Mouse (Mus musculus) midbrain, embryonic 14.5 days (tissue): ENCODE measurements around the gene Szrd1. TPM values are rescaled to one million over a fixed set of nuclear protein-coding genes. Genes with fewer than 3 reads are reported as not detected.

Source experiments
- ATAC-seq: fragments of 200-750 bp; cut with Nextera tagmentation; 2 replicates; pipeline ENCODE4 v1.8.0; 2017; ENCODE audit warnings: moderate number of reproducible peaks, moderate library complexity; ENCODE audit not compliant: low FRiP score, low TSS enrichment
- DNase-seq: peaks from one replicate; pipeline ENCODE4 v3.0.0-alpha.2; 2015
- H3K27ac ChIP-seq: fragments of 300-500 bp; sonication (generic); replicated peaks from 2 replicates; pipeline ENCODE4 v1.5.1; 2014; ENCODE audit warnings: mild to moderate bottlenecking, low read depth, low read length, moderate library complexity
- H3K27me3 ChIP-seq: fragments of 300-500 bp; sonication (generic); 2 replicates; pipeline ENCODE4 v1.6.1; 2014; ENCODE audit warnings: low read length, control low read depth, mixed read lengths; ENCODE audit not compliant: control insufficient read depth, insufficient read depth
- H3K36me3 ChIP-seq: fragments of 300-500 bp; sonication (generic); 2 replicates; pipeline ENCODE4 v1.6.1; 2014; ENCODE audit warnings: low read length, control low read depth; ENCODE audit not compliant: control insufficient read depth, insufficient read depth
- H3K4me1 ChIP-seq: fragments of 300-500 bp; sonication (generic); 2 replicates; pipeline ENCODE4 v1.6.1; 2014; ENCODE audit warnings: mild to moderate bottlenecking, antibody characterized with exemption, low read length, control low read depth; ENCODE audit not compliant: control insufficient read depth, insufficient read depth
- H3K4me2 ChIP-seq: fragments of 300-500 bp; sonication (generic); 2 replicates; pipeline ENCODE4 v1.6.1; 2014; ENCODE audit warnings: mild to moderate bottlenecking, low read length, moderate library complexity
- H3K4me3 ChIP-seq: fragments of 300-500 bp; sonication (generic); replicated peaks from 2 replicates; pipeline ENCODE4 v1.5.1; 2014; ENCODE audit warnings: low read depth, low read length
- H3K9ac ChIP-seq: fragments of 300-500 bp; sonication (generic); replicated peaks from 2 replicates; pipeline ENCODE4 v1.6.1; 2014; ENCODE audit warnings: mild to moderate bottlenecking, low read length, moderate library complexity
- H3K9me3 ChIP-seq: fragments of 300-500 bp; sonication (generic); 2 replicates; pipeline ENCODE4 v1.6.1; 2016; ENCODE audit warnings: low read length, control low read depth, mixed read lengths; ENCODE audit not compliant: control insufficient read depth
- WGBS: fragments of 180-500 bp; shearing (Covaris S2); extraction: QIAGEN DNeasy Blood & Tissue Kit; methylation state at CpG from one replicate; pipeline ENCODE4 v1.1.7; 2014; 5-methylcytosine and 5-hydroxymethylcytosine counted together
- polyA plus RNA-seq: library from polyadenylated mRNA; unstranded; fragments of >200 nt; fragmentation: Nextera tagmentation; extraction: Ambion mirVana; gene quantifications from 2 replicates; pipeline ENCODE4 v1.2.1, GENCODE M21; 2014

The Szrd1 gene
- polyA plus RNA-seq, 1 experiment from 2014 or later, result 17.1 TPM

- Histone ChIP-seq H3K36me3 (peaks cover 41% of the 10 kb centered on the region), H3K27ac (no peak overlapping the region), H3K4me1 (peaks cover 9% of the 10 kb centered on the region; the same call in 1 of the 2 replicates), H3K9ac (no peak overlapping the region), H3K27me3 (no peaks in the 10 kb centered on the region), H3K4me3 (no peak overlapping the region), H3K9me3 (no peaks in the 10 kb centered on the region), H3K4me2 (no peak overlapping the region)
- DNase-seq (peak; percentile 24), ATAC-seq (no peak)
- WGBS, result 68% methylated on average over 5 of the region's 5 CpGs
These were observed 36.2 kb upstream of the Szrd1 start for GRCm38 (mm10) chr4:141175783-141176182.

DNA sequence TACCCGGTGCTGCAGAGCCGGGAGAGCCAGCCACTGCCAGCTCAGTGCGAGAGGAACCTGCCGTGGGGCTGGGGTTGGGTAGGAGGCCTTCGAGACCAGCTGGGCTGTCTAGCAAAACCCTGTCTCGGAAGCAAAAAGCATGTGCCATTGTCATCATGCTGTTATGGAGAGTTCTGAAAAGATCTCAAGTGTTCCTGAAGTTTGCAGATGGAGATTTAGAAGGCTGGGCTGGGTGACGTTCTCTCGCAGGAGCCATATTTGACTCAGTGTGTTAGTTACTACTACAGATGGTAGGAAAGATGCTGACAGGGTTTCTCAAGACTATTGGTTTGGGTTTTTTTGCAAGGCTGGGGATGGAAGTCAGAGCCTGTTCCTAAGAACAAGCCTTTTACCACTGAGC, 32.5 kb upstream of the Szrd1 start:
- no peak overlapping the region for H3K4me2 ChIP-seq
- H3K27ac ChIP-seq, result no peak overlapping the region
- no peaks in the 10 kb centered on the region for H3K9me3 ChIP-seq
- no peaks in the 10 kb centered on the region for H3K4me1 ChIP-seq
- ATAC-seq, result no peak
- no peak overlapping the region for H3K9ac ChIP-seq
- H3K4me3 ChIP-seq, result no peak overlapping the region
- H3K36me3 ChIP-seq, result peaks cover 48% of the 10 kb centered on the region
- WGBS, result 93% methylated on average over 8 of the region's 8 CpGs
- DNase-seq, result no peak
- no peaks in the 10 kb centered on the region for H3K27me3 ChIP-seq

GRCm38 (mm10) chr4:141167156-141167555, 27.6 kb upstream of the Szrd1 start:
- ATAC-seq, result no peak

GRCm38 (mm10) chr4:141165744-141166292, 26.2 kb upstream of the Szrd1 start:
- Histone ChIP-seq H3K9me3 (no peaks in the 10 kb centered on the region; the same call in none of the 2 replicates), H3K4me3 (no peak overlapping the region), H3K27ac (no peak overlapping the region), H3K4me1 (no peaks in the 10 kb centered on the region), H3K27me3 (no peaks in the 10 kb centered on the region), H3K4me2 (no peak overlapping the region), H3K9ac (no peak overlapping the region), H3K36me3 (peaks cover 17% of the 10 kb centered on the region)
- DNase-seq, result no peak
- 87% methylated on average over 8 of the region's 8 CpGs for WGBS
- ATAC-seq, result no peak

More at GRCm38 (mm10) chr4:141167156-141167555, 27.6 kb upstream of the Szrd1 start:
- Histone ChIP-seq H3K9ac (no peak overlapping the region), H3K27ac (no peak overlapping the region), H3K9me3 (no peaks in the 10 kb centered on the region; the same call in none of the 2 replicates), H3K36me3 (peaks cover 30% of the 10 kb centered on the region), H3K4me3 (no peak overlapping the region), H3K4me2 (no peak overlapping the region), H3K27me3 (no peaks in the 10 kb centered on the region), H3K4me1 (no peaks in the 10 kb centered on the region)
- DNase-seq, result no peak
- WGBS, result 92% methylated on average over 3 of the region's 3 CpGs

DNA sequence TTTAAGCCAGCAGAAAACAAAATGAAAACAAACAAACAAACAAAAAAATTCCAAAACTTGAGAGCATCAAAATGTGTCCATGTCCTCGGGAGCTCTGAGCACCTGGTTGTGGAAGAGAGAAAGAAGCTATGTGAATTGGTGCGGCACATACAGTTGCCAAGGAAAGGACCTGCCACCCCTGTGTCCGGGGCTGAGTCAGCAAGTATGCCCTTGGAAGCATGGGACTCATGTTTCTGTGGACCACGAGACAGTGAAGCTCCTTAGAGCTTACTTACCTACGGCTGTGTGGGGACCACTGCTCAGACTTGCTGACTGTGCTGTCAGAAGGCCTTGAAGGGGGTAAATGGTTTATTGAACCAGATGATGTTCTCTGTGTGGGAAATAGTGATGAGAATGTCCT, 24.2 kb upstream of the Szrd1 start:
- WGBS, result 96% methylated on average over 5 of the region's 5 CpGs
- Histone ChIP-seq H3K27ac (no peak overlapping the region), H3K4me3 (no peak overlapping the region), H3K36me3 (no peaks in the 10 kb centered on the region; the same call in 1 of the 2 replicates), H3K27me3 (no peaks in the 10 kb centered on the region), H3K9ac (no peak overlapping the region), H3K4me2 (no peak overlapping the region), H3K9me3 (no peaks in the 10 kb centered on the region; the same call in none of the 2 replicates), H3K4me1 (0 out of 2 replicates have a peak, but pooled peaks cover 3% of the 10 kb centered on the region)
- DNase-seq (no peak), ATAC-seq (no peak)

DNA sequence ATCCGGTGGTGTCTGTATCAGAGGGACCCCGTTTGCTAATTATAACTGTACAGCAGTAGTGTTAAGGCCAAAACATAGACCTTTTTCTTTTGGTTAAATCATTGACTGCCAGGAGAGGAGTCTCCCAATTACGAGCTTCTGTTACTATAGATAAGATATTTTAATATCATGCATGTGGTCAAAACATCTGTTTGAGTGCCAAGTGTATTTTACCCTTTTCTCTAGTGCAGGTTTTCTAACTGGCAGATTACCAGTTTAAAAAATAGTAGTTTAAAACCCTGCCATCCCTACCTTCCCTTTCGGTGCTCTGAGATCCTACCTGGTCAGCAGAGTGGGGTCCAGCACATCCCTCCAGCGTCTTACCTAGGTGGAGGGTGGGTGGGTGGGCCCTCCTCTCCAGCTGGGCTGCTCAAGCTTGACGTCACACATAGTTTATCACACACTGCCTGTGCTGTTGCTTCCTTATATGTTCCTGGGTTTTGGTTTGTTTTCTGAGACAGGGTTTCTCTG, 22.2 kb upstream of the Szrd1 start:
- DNase-seq, result no peak
- 95% methylated on average over 6 of the region's 6 CpGs for WGBS
- Histone ChIP-seq H3K4me1 (0 out of 2 replicates have a peak, but pooled peaks cover 3% of the 10 kb centered on the region), H3K9me3 (no peaks in the 10 kb centered on the region; the same call in none of the 2 replicates), H3K4me2 (no peak overlapping the region), H3K4me3 (no peak overlapping the region), H3K27ac (no peak overlapping the region), H3K9ac (no peak overlapping the region), H3K27me3 (no peaks in the 10 kb centered on the region), H3K36me3 (no peaks in the 10 kb centered on the region)
- ATAC-seq, result no peak

DNA sequence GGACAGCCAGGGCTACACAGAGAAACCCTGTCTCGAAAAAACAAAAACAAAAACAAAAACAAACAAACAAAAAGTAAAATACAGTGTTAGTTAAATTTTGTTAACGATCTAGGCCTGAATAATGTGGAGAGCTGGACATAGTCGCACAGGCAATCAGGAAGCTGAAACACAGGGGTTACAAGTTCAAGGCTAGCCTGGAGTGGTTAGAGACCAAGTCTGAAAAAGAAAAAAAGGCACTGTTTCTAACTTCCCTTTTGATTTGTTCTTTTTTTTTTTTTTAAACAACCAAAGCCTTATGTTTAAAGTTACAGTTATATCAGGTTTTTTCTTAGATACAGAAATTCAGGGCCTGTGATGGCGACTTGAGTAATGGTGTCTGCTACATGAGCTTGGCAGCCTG, 20.6 kb upstream of the Szrd1 start:
- DNase-seq, result no peak
- 0 out of 2 replicates have a peak, but pooled peaks cover 3% of the 10 kb centered on the region for H3K4me1 ChIP-seq

GRCm38 (mm10) chr4:141159666-141160065, 20.1 kb upstream of the Szrd1 start:
- WGBS, result 89% methylated on average over 5 of the region's 5 CpGs
- ATAC-seq, result no peak

More for the DNA sequence above, 20.6 kb upstream of the Szrd1 start:
- 97% methylated on average over 4 of the region's 4 CpGs for WGBS
- Histone ChIP-seq H3K27me3 (no peaks in the 10 kb centered on the region), H3K4me3 (no peak overlapping the region), H3K9ac (no peak overlapping the region), H3K4me2 (no peak overlapping the region), H3K36me3 (no peaks in the 10 kb centered on the region), H3K27ac (no peak overlapping the region), H3K9me3 (no peaks in the 10 kb centered on the region; the same call in none of the 2 replicates)
- no peak for ATAC-seq

DNA sequence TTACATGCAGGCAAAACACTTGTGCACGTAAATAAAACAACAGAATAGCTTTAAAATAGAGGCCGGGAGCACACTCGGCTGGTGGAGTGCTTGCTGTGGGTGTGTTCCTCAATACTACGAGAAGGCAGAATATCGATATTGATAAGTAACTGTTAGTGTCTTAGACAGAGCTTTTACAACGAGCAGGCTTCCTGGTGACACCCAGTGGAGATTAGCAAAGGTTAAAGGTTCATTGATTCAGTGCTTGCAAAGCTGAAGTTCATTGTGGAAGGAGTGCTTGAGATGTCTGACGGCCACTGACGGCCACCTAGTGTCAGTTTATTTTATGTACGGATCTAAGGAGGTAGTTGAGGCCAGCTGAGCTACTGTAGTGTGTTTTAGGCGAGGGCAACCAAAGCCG, 19.5 kb upstream of the Szrd1 start:
- no peak overlapping the region for H3K4me2 ChIP-seq
- no peaks in the 10 kb centered on the region for H3K36me3 ChIP-seq
- DNase-seq (no peak), ATAC-seq (no peak)
- WGBS, result 62% methylated on average over 11 of the region's 11 CpGs
- H3K4me1 ChIP-seq, result 0 out of 2 replicates have a peak, but pooled peaks cover 3% of the 10 kb centered on the region
- no peak overlapping the region for H3K27ac ChIP-seq
- H3K27me3 ChIP-seq, result no peaks in the 10 kb centered on the region
- H3K9me3 ChIP-seq, result no peaks in the 10 kb centered on the region
- no peak overlapping the region for H3K4me3 ChIP-seq
- no peak overlapping the region for H3K9ac ChIP-seq

More at GRCm38 (mm10) chr4:141159666-141160065, 20.1 kb upstream of the Szrd1 start:
- no peaks in the 10 kb centered on the region; the same call in 1 of the 2 replicates for H3K9me3 ChIP-seq
- H3K9ac ChIP-seq, result no peak overlapping the region
- 0 out of 2 replicates have a peak, but pooled peaks cover 3% of the 10 kb centered on the region for H3K4me1 ChIP-seq
- no peak overlapping the region for H3K27ac ChIP-seq
- no peaks in the 10 kb centered on the region for H3K27me3 ChIP-seq
- no peaks in the 10 kb centered on the region for H3K36me3 ChIP-seq
- no peak overlapping the region for H3K4me2 ChIP-seq
- H3K4me3 ChIP-seq, result no peak overlapping the region
- DNase-seq, result no peak
